Mouse (Mus musculus): ENCODE data around the gene Tomm20. TPM values are rescaled to one million over a fixed set of nuclear protein-coding genes. Genes with fewer than 3 reads are reported as not detected.

Tomm20 gene
- polyA plus RNA-seq, 1 experiment from 2014 or later = 238 TPM

Other genes starting within 250 kb of the Tomm20 start
- 32.6 and 33.8 TPM in 2 replicates for gene Rbm34, start 25.2 kb upstream of the Tomm20 start, polyA plus RNA-seq (2014; fragmentation: Nextera tagmentation; extraction: Ambion mirVana)
- gene Pard3, start 118.0 kb upstream of the Tomm20 start, polyA plus RNA-seq (2014; fragmentation: Nextera tagmentation; extraction: Ambion mirVana) = 30.9 and 31.5 TPM in 2 replicates

Data from hindbrain, embryonic 11.5 days (tissue).